Mouse (Mus musculus): ENCODE measurements around the gene Ranbp6.

GRCm38 (mm10) chr19:29838636-29839135, 25.9 kb upstream of the Ranbp6 start:
- TF ChIP-seq CTCF (IDR thresholded peaks at IDR 0.05; ENCODE audit: borderline replicate concordance, extremely low read depth, insufficient read depth, insufficient read length) (no peak), POLR2A (IDR thresholded peaks at IDR 0.05; ENCODE audit: borderline replicate concordance, extremely low read depth, insufficient read depth, insufficient read length, poor library complexity, severe bottlenecking) (no peak)

All from brain, embryonic 14.5 days (tissue).